Mouse (Mus musculus) neural tube, embryonic 13.5 days (tissue): Measurements from ENCODE around the gene Clk3. TPM values are rescaled to one million over a fixed set of nuclear protein-coding genes. Genes with fewer than 3 reads are reported as not detected.
A peak's percentile ranks its signal among the peaks of the same experiment; 100 is the strongest.

ENCODE experiments used
- ATAC-seq: fragments of 200-750 bp; cut with Nextera tagmentation; 2 replicates; pipeline ENCODE4 v1.8.0; 2017; ENCODE audit warnings: low read depth, mild to moderate bottlenecking, moderate TSS enrichment, moderate library complexity
- H3K27ac ChIP-seq: fragments of 300-500 bp; sonication (generic); replicated peaks from 2 replicates; pipeline ENCODE4 v1.5.1; 2015; ENCODE audit warnings: moderate library complexity, mild to moderate bottlenecking, inconsistent platforms
- H3K27me3 ChIP-seq: fragments of 300-500 bp; sonication (generic); 2 replicates; pipeline ENCODE4 v1.6.1; 2015; ENCODE audit warnings: mild to moderate bottlenecking, inconsistent platforms
- H3K36me3 ChIP-seq: fragments of 300-500 bp; sonication (generic); 2 replicates; pipeline ENCODE4 v1.6.1; 2015; ENCODE audit warnings: mild to moderate bottlenecking, inconsistent platforms
- H3K4me1 ChIP-seq: fragments of 300-500 bp; sonication (generic); replicated peaks from 2 replicates; pipeline ENCODE4 v1.6.1; 2015; ENCODE audit warnings: inconsistent platforms
- H3K4me2 ChIP-seq: fragments of 300-500 bp; sonication (generic); 2 replicates; pipeline ENCODE4 v1.6.1; 2015; ENCODE audit warnings: inconsistent platforms, mild to moderate bottlenecking, moderate library complexity
- H3K4me3 ChIP-seq: fragments of 300-500 bp; sonication (generic); 2 replicates; pipeline ENCODE4 v1.5.1; 2015; ENCODE audit warnings: mild to moderate bottlenecking, inconsistent platforms
- H3K9ac ChIP-seq: fragments of 300-500 bp; sonication (generic); 2 replicates; pipeline ENCODE4 v1.6.1; 2015; ENCODE audit warnings: moderate library complexity, mild to moderate bottlenecking, inconsistent platforms
- H3K9me3 ChIP-seq: fragments of 300-500 bp; sonication (generic); 2 replicates; pipeline ENCODE4 v1.6.1; 2016; ENCODE audit warnings: inconsistent platforms
- WGBS: fragments of 180-500 bp; shearing (Covaris S2); methylation state at CpG from one replicate; pipeline ENCODE4 v1.1.7; 2015; 5-methylcytosine and 5-hydroxymethylcytosine counted together
- polyA plus RNA-seq: library from polyadenylated mRNA; unstranded; fragments of >200 nt; fragmentation: Nextera tagmentation; extraction: Ambion mirVana; gene quantifications from 2 replicates; pipeline ENCODE4 v1.2.1, GENCODE M21; 2015

The Clk3 gene
- polyA plus RNA-seq, 1 experiment from 2014 or later: 76.6 TPM

DNA sequence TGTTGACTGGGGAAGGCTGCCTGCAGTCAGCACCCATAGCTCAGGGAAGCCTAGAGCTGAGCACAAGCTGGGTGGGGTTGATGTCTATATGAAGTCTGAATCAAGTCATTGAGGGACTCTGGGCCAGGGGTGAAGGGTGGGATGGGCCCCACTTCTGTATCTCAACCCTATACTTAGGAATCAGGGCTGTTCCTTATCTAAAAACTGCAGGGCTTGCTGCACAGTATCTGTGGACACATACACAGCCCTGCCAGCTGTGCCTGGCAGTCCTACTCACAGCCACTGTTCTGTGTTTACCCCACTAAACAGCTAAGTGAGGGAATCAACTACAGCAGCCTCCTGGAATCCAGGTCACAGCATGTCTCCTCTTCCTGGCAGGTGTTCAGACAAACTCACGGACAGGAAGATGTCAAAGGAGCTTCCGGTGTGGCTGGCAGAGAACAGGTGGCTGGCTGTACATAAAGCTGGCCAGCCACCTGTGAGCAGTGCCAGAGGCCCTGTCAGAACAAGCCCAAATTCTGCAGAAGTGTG lies 3.9 kb upstream of the Clk3 start:
- no peaks in the 10 kb centered on the region for H3K27me3 ChIP-seq
- WGBS: 86% methylated on average over 2 of the region's 2 CpGs
- H3K9ac ChIP-seq: no peak overlapping the region
- no peaks in the 10 kb centered on the region for H3K9me3 ChIP-seq
- no peak overlapping the region for H3K27ac ChIP-seq
- no peak for ATAC-seq
- H3K4me3 ChIP-seq: no peak overlapping the region
- H3K4me1 ChIP-seq: peaks cover 9% of the 10 kb centered on the region
- H3K36me3 ChIP-seq: no peaks in the 10 kb centered on the region
- H3K4me2 ChIP-seq: no peak overlapping the region

- Histone ChIP-seq H3K36me3 (no peaks in the 10 kb centered on the region), H3K4me3 (no peak overlapping the region), H3K27me3 (no peaks in the 10 kb centered on the region), H3K27ac (no peak overlapping the region), H3K9me3 (no peaks in the 10 kb centered on the region), H3K4me1 (peaks cover 29% of the 10 kb centered on the region), H3K4me2 (no peak overlapping the region), H3K9ac (no peak overlapping the region)
- no peak for ATAC-seq
- WGBS: 96% methylated on average over 4 of the region's 4 CpGs
Measured at GRCm38 (mm10) chr9:57767231-57767630, 1.6 kb upstream of the Clk3 start.

DNA sequence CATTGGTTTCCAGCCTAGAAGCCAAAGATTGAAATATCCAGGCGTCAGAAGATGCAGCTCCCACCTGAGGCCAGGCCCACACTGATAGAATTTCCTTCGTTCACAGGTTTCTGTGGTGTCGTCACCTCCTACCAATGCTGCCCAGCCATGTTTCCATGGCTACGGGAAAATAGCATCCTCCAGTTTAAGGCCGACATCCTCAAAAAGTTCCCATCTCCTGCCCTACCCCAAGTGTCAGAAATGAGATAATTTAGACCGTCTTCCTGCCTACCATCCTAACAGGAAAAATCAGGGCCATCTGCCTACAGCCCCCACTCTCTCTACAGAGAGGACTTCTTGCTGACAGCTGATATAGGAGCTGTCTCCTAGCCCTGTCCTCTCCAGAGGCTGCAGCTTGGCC lies 771 bp upstream of the Clk3 start:
- Histone ChIP-seq H3K4me3 (peak overlapping the region; percentile 83), H3K4me2 (peak overlapping the region; percentile 98), H3K27me3 (no peaks in the 10 kb centered on the region), H3K4me1 (peaks cover 37% of the 10 kb centered on the region), H3K27ac (peak overlapping the region; percentile 100), H3K9ac (peak overlapping the region; percentile 99), H3K9me3 (no peaks in the 10 kb centered on the region), H3K36me3 (peaks cover 5% of the 10 kb centered on the region)
- WGBS: 37% methylated on average over 6 of the region's 6 CpGs
- ATAC-seq: no peak

GRCm38 (mm10) chr9:57764974-57765363 lies 691 bp downstream of the Clk3 start:
- Histone ChIP-seq H3K9me3 (no peaks in the 10 kb centered on the region), H3K9ac (peak overlapping the region; percentile 99), H3K4me1 (peaks cover 40% of the 10 kb centered on the region), H3K27ac (peak overlapping the region; percentile 100), H3K4me2 (peak overlapping the region; percentile 98), H3K4me3 (peak overlapping the region; percentile 83), H3K27me3 (no peaks in the 10 kb centered on the region), H3K36me3 (peaks cover 19% of the 10 kb centered on the region)
- peak; percentile 93 for ATAC-seq
- WGBS: under 1% methylated on average over 43 of the region's 45 CpGs

GRCm38 (mm10) chr9:57764147-57764973 lies 1.3 kb downstream of the Clk3 start:
- Histone ChIP-seq H3K4me2 (peak overlapping the region; percentile 98), H3K9me3 (no peaks in the 10 kb centered on the region), H3K36me3 (peaks cover 25% of the 10 kb centered on the region), H3K27me3 (no peaks in the 10 kb centered on the region), H3K4me1 (peaks cover 40% of the 10 kb centered on the region), H3K9ac (peak overlapping the region; percentile 99), H3K27ac (peak overlapping the region; percentile 100), H3K4me3 (peak overlapping the region; percentile 83)
- peak; percentile 59 for ATAC-seq
- under 1% methylated on average over 57 of the region's 57 CpGs for WGBS

DNA sequence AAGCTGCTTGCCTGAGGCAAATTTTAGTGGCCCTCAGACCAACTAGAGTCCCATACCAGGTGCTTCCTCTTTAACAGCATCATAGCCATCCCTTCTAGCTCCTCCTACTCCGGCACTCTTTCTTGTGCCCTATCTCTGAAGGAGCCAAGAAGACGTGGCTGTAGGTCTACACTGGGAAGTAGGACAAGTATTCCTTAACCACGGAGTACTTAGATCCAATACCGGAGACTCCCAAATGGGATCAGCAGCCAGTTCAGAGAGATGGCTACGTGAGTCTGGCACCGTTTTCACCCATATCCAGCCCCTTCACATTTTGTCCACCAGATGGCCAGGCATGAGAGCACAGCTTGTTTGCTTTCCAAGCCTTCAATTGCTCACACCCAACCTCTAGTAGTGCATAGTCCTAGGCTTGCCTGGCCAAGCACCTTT lies 3.1 kb downstream of the Clk3 start:
- Histone ChIP-seq H3K36me3 (peaks cover 43% of the 10 kb centered on the region), H3K27ac (no peak overlapping the region), H3K4me1 (peaks cover 40% of the 10 kb centered on the region), H3K9ac (peak overlapping the region; percentile 99), H3K4me2 (peak overlapping the region; percentile 98), H3K27me3 (no peaks in the 10 kb centered on the region), H3K9me3 (no peaks in the 10 kb centered on the region), H3K4me3 (0 out of 2 replicates have a peak overlapping the region, but pooled peaks have one; percentile 83)
- no peak for ATAC-seq
- WGBS: 71% methylated on average over 6 of the region's 6 CpGs

- 0 out of 2 replicates have a peak overlapping the region, but pooled peaks have one; percentile 26 for H3K9ac ChIP-seq
- no peaks in the 10 kb centered on the region for H3K27me3 ChIP-seq
- WGBS: 93% methylated on average over 13 of the region's 13 CpGs
- 0 out of 2 replicates have a peak overlapping the region, but pooled peaks have one; percentile 83 for H3K4me3 ChIP-seq
- no peaks in the 10 kb centered on the region for H3K9me3 ChIP-seq
- H3K36me3 ChIP-seq: peaks cover 50% of the 10 kb centered on the region
- peaks cover 40% of the 10 kb centered on the region for H3K4me1 ChIP-seq
- peak overlapping the region; percentile 98 for H3K4me2 ChIP-seq
- H3K27ac ChIP-seq: no peak overlapping the region
- no peak for ATAC-seq
Measured at GRCm38 (mm10) chr9:57761563-57762551, 3.8 kb downstream of the Clk3 start.

GRCm38 (mm10) chr9:57760416-57761146 lies 5.1 kb downstream of the Clk3 start:
- no peak overlapping the region for H3K4me3 ChIP-seq
- 95% methylated on average over 24 of the region's 24 CpGs for WGBS
- no peaks in the 10 kb centered on the region for H3K9me3 ChIP-seq
- peaks cover 31% of the 10 kb centered on the region for H3K4me1 ChIP-seq
- no peak overlapping the region for H3K27ac ChIP-seq
- no peak for ATAC-seq
- peaks cover 62% of the 10 kb centered on the region for H3K36me3 ChIP-seq
- no peak overlapping the region for H3K9ac ChIP-seq
- no peaks in the 10 kb centered on the region for H3K27me3 ChIP-seq
- H3K4me2 ChIP-seq: no peak overlapping the region

DNA sequence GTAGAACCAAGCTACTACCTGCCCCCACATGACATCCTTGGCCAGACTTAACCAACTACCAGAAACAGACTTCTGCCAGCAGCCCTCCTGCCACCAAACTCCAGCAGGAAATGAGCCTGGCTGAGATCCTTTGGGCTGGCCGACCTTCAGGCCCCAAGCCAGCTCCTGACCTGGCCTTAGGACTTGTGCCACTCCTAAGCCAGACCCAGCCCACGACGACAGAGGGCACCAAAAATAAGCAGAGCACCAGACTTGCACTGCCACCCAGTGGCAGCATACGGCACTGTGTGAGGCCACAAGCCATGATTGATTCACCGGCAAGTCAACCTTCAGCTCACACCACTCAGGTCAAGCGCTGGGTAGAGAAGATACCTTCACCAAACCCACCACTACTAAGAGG lies 6.4 kb downstream of the Clk3 start:
- peaks cover 31% of the 10 kb centered on the region for H3K4me1 ChIP-seq
- no peak overlapping the region for H3K4me2 ChIP-seq
- no peak overlapping the region for H3K27ac ChIP-seq
- no peak for ATAC-seq
- H3K4me3 ChIP-seq: no peak overlapping the region
- 27% methylated on average over 6 of the region's 6 CpGs for WGBS
- no peaks in the 10 kb centered on the region for H3K9me3 ChIP-seq
- no peaks in the 10 kb centered on the region for H3K27me3 ChIP-seq
- peaks cover 74% of the 10 kb centered on the region for H3K36me3 ChIP-seq
- no peak overlapping the region for H3K9ac ChIP-seq

- Histone ChIP-seq H3K27me3 (no peaks in the 10 kb centered on the region), H3K9me3 (no peaks in the 10 kb centered on the region), H3K36me3 (peaks cover 82% of the 10 kb centered on the region), H3K9ac (no peak overlapping the region), H3K4me1 (peaks cover 24% of the 10 kb centered on the region), H3K27ac (no peak overlapping the region), H3K4me2 (no peak overlapping the region), H3K4me3 (no peak overlapping the region)
- 92% methylated on average over 22 of the region's 22 CpGs for WGBS
- ATAC-seq: no peak
Measured at GRCm38 (mm10) chr9:57758528-57758927, 7.1 kb downstream of the Clk3 start.

DNA sequence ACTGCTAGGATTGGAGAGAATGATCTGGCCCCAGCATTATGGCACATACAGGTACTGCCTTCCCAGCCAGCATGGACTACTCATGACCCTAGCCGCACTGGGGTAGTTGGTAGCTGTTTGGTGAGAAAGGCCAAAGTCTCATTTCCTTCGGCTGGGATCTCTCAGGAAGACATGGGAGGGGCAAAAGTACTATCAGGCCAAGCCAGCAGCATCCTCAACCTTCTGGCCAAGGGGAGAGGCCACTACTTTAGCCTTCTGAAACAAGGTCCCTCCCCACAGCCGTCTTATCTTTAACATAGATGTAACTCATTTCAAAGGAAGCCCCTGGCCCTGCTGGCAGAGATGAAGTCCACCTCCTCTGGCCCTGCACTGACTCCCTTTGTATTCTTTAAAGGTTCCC lies 8.1 kb downstream of the Clk3 start:
- Histone ChIP-seq H3K4me2 (no peak overlapping the region), H3K9me3 (no peaks in the 10 kb centered on the region), H3K4me1 (peaks cover 14% of the 10 kb centered on the region), H3K27ac (no peak overlapping the region), H3K9ac (no peak overlapping the region), H3K36me3 (peaks cover 92% of the 10 kb centered on the region), H3K27me3 (no peaks in the 10 kb centered on the region), H3K4me3 (no peak overlapping the region)
- WGBS: 95% methylated on average over 3 of the region's 3 CpGs
- ATAC-seq: no peak
